Mouse (Mus musculus): Measurements from ENCODE around the gene Arrdc1.

GRCm38 (mm10) chr2:24901055-24901454, 34.0 kb downstream of the Arrdc1 start:
- TF ChIP-seq GATA1 (IDR thresholded peaks at IDR 0.05; ENCODE audit: low read length) (no peak), TAL1 (IDR thresholded peaks at IDR 0.05; ENCODE audit: low read length) (no peak)

Measured in erythroblast, embryonic 14.5 days (primary cell).